Mouse (Mus musculus): ENCODE measurements around the gene Rwdd2b. TPM values are rescaled to one million over a fixed set of nuclear protein-coding genes. Genes with fewer than 3 reads are reported as not detected.

Rwdd2b gene
- polyA plus RNA-seq (2014; fragmentation: Illumina TruSeq; extraction: RNeasy Lipid Tissue Mini Kit (QIAGEN cat#74804)), result 7.9 TPM

DNA sequence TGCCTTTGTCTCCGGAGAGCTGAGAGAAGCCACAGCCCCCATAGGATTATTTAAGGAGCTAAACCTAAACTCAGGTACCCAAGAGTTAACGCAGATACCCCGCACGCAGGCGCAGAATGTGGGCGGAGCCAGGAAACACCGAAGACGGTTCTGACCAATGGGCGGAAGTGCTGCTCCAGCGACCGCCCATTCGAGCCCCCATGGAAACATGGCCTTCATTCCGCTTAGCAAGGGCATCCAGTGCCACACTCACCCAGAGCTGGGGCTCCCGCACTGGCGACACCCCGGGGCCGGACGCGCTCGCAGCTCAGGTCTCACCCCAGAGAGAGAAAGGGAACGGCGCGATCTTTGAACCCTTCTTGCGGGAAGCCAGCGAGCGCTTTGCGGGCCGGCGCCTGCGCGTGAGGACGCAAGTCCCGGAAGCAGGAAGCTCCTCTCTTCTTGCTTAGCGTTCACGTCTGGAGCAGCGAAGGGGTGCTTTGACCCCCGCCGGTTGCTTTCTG is at the start of gene Rwdd2b:
Rwdd2b (minus strand) TSS at position 390 of the 503 bp plus-strand sequence.

DNA sequence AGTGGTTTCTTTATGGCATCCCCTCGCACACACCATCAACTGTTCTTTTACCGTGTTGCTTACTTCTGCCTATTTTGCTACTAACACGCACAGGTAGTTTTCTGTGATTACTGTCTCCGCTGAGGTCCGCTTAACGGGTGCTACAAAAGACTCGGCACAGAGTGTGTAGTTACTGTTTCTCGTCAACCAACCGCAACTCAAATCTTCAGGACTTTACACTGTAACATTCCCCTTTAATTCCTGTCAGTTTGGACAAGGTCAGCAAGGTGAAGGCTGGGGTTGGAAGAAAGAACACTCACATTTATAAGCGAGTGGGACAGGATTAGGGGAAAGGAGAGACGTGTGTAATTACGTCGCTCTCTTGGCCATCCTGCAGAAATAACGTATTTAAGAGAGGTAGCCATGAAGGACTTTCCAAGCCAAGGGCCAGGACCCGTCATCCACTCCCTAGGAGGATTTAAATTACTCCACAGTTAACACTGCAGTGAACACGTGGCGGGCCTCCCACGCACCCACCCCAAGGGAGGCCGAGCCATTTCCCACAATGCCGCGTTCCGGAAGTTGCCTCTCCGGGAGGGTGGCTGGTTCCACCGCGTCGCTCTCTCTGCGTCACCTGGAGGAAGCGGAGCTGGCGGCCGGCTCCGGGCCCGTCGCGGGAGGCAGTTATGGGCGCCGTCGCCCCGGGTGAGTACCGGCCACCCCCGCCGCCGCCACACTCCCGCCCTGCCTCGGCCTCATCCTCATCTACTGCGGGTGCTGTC is 14.2 kb upstream of the Rwdd2b start, which contains the start of gene Usp16:
Usp16 (plus strand) TSS at position 285 of the 761 bp plus-strand sequence.

DNA sequence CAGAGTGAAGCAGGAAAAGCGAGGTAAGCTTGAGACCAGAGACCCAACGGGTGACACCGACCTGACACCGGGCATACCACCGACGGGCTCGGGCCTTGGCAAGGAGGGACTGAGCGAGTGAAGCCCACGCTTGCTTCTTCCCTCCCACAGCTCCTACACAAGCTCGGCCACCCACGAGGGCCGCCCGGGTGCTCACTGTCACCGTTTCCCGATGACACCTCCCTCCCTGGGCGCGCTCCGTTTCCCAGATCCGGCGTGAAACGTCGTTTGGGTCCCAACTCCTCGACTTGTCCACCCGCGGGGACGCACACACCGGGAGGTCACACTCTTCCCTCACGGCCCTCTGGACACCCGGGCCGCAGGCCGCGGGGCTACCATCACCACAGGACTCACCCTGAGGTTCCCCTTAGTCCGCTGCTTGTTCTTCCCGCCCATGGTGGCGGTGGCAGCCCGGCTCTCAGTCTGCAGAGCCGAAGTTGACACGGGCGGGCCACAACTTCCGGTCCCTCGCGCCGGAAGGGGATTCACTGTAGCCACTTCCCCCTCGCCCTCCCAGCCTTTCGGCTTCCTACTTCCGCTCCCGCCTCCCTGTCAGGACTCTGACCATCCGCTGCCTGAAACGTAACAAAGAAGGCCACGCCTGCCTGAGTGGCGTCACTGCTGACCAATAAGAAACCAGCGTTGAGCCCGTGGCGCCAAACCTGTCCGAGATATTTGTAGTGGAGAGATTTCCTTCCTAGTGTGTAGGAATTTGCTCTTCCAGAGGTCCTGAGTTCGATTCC is 8.1 kb downstream of the Rwdd2b start, which contains the start of gene Ltn1:
Ltn1 (minus strand) TSS at position 580 of the 782 bp plus-strand sequence.

Other genes starting within 250 kb of the Rwdd2b start
- 25.4 TPM for gene N6amt1, start 86.4 kb downstream of the Rwdd2b start, polyA plus RNA-seq (2014; fragmentation: Illumina TruSeq; extraction: RNeasy Lipid Tissue Mini Kit (QIAGEN cat#74804))
- gene Ltn1, start 8.0 kb downstream of the Rwdd2b start, polyA plus RNA-seq (2014; fragmentation: Illumina TruSeq; extraction: RNeasy Lipid Tissue Mini Kit (QIAGEN cat#74804)), result 57.2 TPM
- gene Usp16, start 14.1 kb upstream of the Rwdd2b start, polyA plus RNA-seq (2014; fragmentation: Illumina TruSeq; extraction: RNeasy Lipid Tissue Mini Kit (QIAGEN cat#74804)), result 120 TPM
- gene Cct8, start 55.3 kb upstream of the Rwdd2b start, polyA plus RNA-seq (2014; fragmentation: Illumina TruSeq; extraction: RNeasy Lipid Tissue Mini Kit (QIAGEN cat#74804)), result 584 TPM
- gene Map3k7cl, start 112.8 kb upstream of the Rwdd2b start, polyA plus RNA-seq (2014; fragmentation: Illumina TruSeq; extraction: RNeasy Lipid Tissue Mini Kit (QIAGEN cat#74804)), result 14.5 TPM

All from ovary, adult 10 weeks (tissue).